In the genomic region with DNA sequence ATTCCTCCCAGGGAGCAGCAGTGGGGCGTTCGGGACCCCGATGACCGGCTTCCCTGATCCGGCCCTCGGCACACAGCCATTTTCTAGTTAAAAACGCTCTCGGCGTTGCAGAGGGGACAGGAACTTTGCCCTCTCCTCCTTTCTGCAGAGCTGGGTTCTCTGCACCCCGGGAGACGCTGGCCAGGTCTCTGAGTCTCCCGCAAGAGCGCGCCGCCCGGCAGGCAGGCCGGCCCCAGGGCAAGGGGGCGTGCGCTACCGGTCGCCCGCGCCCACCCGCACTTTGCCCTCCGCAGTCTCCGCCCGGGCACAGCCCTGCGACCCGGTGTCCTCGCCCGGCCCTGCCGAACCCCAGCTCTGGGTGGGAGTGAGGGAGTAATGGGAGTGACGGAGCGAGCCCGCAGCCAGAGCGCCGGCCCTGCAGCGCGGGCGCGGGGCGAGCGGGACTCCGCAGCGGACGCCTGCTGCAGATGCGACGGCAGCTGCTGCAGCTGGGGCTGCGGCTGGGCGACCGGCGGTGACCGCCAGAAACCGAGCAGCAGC, we compare ENCODE assay signal across 8 mouse cellular contexts. TPM values are rescaled to one million over a fixed set of nuclear protein-coding genes. Genes with fewer than 3 reads are reported as not detected.
DNase-seq lines count a peak whose midpoint lies in the region; ATAC-seq and TF ChIP-seq lines count a peak whose summit lies in the region.

No protein-coding gene starts in this region.

- H3K4me1 ChIP-seq in bone marrow macrophage, adult 2 months (ENCODE audit: control insufficient read depth, insufficient read depth, low read length): peaks cover 29% of the 10 kb centered on the region
- H3K4me1 ChIP-seq in forebrain, embryonic 11.5 days (replicated peaks; ENCODE audit: control insufficient read depth, insufficient read depth, low read length): peaks cover 10% of the 10 kb centered on the region
- peaks cover 19% of the 10 kb centered on the region; the same call in 1 of the 2 replicates for H3K4me1 ChIP-seq in liver, embryonic 12.5 days
- peaks cover 15% of the 10 kb centered on the region for H3K4me1 ChIP-seq in stomach, embryonic 15.5 days

- peak overlapping the region; percentile 88 for H3K4me2 ChIP-seq in forebrain, embryonic 11.5 days (ENCODE audit: low read depth, low read length, severe bottlenecking)
- peak overlapping the region; percentile 73 for H3K4me2 ChIP-seq in liver, embryonic 12.5 days
- peak overlapping the region; percentile 77 for H3K4me2 ChIP-seq in stomach, embryonic 15.5 days

- peak; percentile 27 for DNase-seq in ovary, postnatal 14 days (ENCODE audit: low spot score)
- no peak for DNase-seq in ovary, postnatal 10 days (ENCODE audit: low spot score)
- no peak for DNase-seq in forebrain, embryonic 11.5 days (ENCODE audit: low spot score)
- peak; percentile 7 for DNase-seq in induced T-regulatory cell, adult 2 months (ENCODE audit: low read depth)
- no peak for DNase-seq in spleen, postnatal 36 days (ENCODE audit: low spot score in 2 of 2)

- TF ChIP-seq CTCF in bone marrow macrophage, adult 2 months (IDR thresholded peaks at IDR 0.05; ENCODE audit: low read depth, low read length): no peak

- H3K9me3 ChIP-seq in forebrain, embryonic 11.5 days (ENCODE audit: control insufficient read depth, low read length): no peaks in the 10 kb centered on the region
- no peaks in the 10 kb centered on the region for H3K9me3 ChIP-seq in liver, embryonic 12.5 days (replicated peaks)
- H3K9me3 ChIP-seq in stomach, embryonic 15.5 days: no peaks in the 10 kb centered on the region

- peak overlapping the region; percentile 81 for H3K4me3 ChIP-seq in bone marrow macrophage, adult 2 months (ENCODE audit: insufficient read depth, low read length)
- peak overlapping the region; percentile 81 for H3K4me3 ChIP-seq in forebrain, embryonic 11.5 days (ENCODE audit: low read depth, low read length)
- H3K4me3 ChIP-seq in liver, embryonic 12.5 days: peak overlapping the region; percentile 62
- peak overlapping the region; percentile 83 for H3K4me3 ChIP-seq in stomach, embryonic 15.5 days (replicated peaks)

- under 1% methylated on average over 54 of the region's 54 CpGs for WGBS in forebrain, embryonic 11.5 days
- under 1% methylated on average over 54 of the region's 54 CpGs for WGBS in liver, embryonic 12.5 days (ENCODE audit: insufficient replicate concordance)
- under 1% methylated on average over 49 of the region's 54 CpGs for WGBS in stomach, embryonic 15.5 days

- ATAC-seq in forebrain, embryonic 11.5 days (replicated peaks; ENCODE audit: low FRiP score): peak; percentile 67
- ATAC-seq in liver, embryonic 12.5 days: peak; percentile 64; the same call in 1 of the 2 replicates
- ATAC-seq in stomach, embryonic 15.5 days (ENCODE audit: insufficient read depth, low FRiP score, low read depth): peak; percentile 34

- H3K27ac ChIP-seq in bone marrow macrophage, adult 2 months (ENCODE audit: insufficient read depth, low read depth, low read length): peak overlapping the region; percentile 71
- H3K27ac ChIP-seq in forebrain, embryonic 11.5 days (ENCODE audit: low read depth, low read length): peak overlapping the region; percentile 95
- H3K27ac ChIP-seq in liver, embryonic 12.5 days: peak overlapping the region; percentile 76
- H3K27ac ChIP-seq in stomach, embryonic 15.5 days: peak overlapping the region; percentile 98

- H3K9ac ChIP-seq in forebrain, embryonic 11.5 days (ENCODE audit: low read length): peak overlapping the region; percentile 92
- H3K9ac ChIP-seq in liver, embryonic 12.5 days: peak overlapping the region; percentile 69
- peak overlapping the region; percentile 94 for H3K9ac ChIP-seq in stomach, embryonic 15.5 days

- no peak for TF ChIP-seq POLR2A in bone marrow macrophage, adult 2 months (IDR thresholded peaks at IDR 0.05; ENCODE audit: borderline replicate concordance, low read depth, low read length)

- no peaks in the 10 kb centered on the region for H3K27me3 ChIP-seq in forebrain, embryonic 11.5 days (ENCODE audit: control insufficient read depth, insufficient read depth, low read length)
- peaks cover 80% of the 10 kb centered on the region for H3K27me3 ChIP-seq in liver, embryonic 12.5 days (replicated peaks)
- H3K27me3 ChIP-seq in stomach, embryonic 15.5 days (replicated peaks): no peaks in the 10 kb centered on the region

- no peaks in the 10 kb centered on the region for H3K36me3 ChIP-seq in forebrain, embryonic 11.5 days (ENCODE audit: control insufficient read depth, insufficient read depth, low read length)
- H3K36me3 ChIP-seq in liver, embryonic 12.5 days: no peaks in the 10 kb centered on the region
- no peaks in the 10 kb centered on the region for H3K36me3 ChIP-seq in stomach, embryonic 15.5 days

RNA-seq across cellular contexts. Expression of a gene that starts 0.6 kb away (rescaled TPM):
- polyA plus RNA-seq in bone marrow macrophage, adult 2 months (2012; ENCODE audit: insufficient read depth, insufficient read length, missing spikeins): 13.9 and 22.5 TPM in 2 replicates
- polyA plus RNA-seq in forebrain, embryonic 11.5 days (2014; fragmentation: Nextera tagmentation; extraction: Ambion mirVana): 35.1 and 35.3 TPM in 2 replicates
- 5.9 and 6.1 TPM in 2 replicates for polyA plus RNA-seq in liver, embryonic 12.5 days (2016; fragmentation: Nextera tagmentation; extraction: Ambion mirVana)
- 33.4 and 33.6 TPM in 2 replicates for polyA plus RNA-seq in stomach, embryonic 15.5 days (2015; fragmentation: Nextera tagmentation; extraction: Ambion mirVana)

RNA-seq across cellular contexts. Expression of a gene that starts 57.9 kb away (rescaled TPM):
- polyA plus RNA-seq in bone marrow macrophage, adult 2 months (2012; ENCODE audit: insufficient read depth, insufficient read length, missing spikeins): 13.2 and 14.0 TPM in 2 replicates
- 366 and 368 TPM in 2 replicates for polyA plus RNA-seq in forebrain, embryonic 11.5 days (2014; fragmentation: Nextera tagmentation; extraction: Ambion mirVana)
- 3.0 and 7.1 TPM in 2 replicates for polyA plus RNA-seq in liver, embryonic 12.5 days (2016; fragmentation: Nextera tagmentation; extraction: Ambion mirVana)
- 76.8 and 89.5 TPM in 2 replicates for polyA plus RNA-seq in stomach, embryonic 15.5 days (2015; fragmentation: Nextera tagmentation; extraction: Ambion mirVana)

Comparison
In these comparisons a context has a peak if more than half of its experiments do, and no peak if none do; other contexts are left out.
1. DNase-seq: peak in ovary, postnatal 14 days (single experiment) and induced T-regulatory cell, adult 2 months (single experiment); none in ovary, postnatal 10 days (single experiment), forebrain, embryonic 11.5 days (single experiment) and spleen, postnatal 36 days (0 of 2).
2. Peak in every context shown above with its lines, with median percentiles within 50 percentile points of each other: H3K27ac ChIP-seq, H3K4me3 ChIP-seq, ATAC-seq, H3K4me2 ChIP-seq and H3K9ac ChIP-seq.